ENCODE assay signal across 24 mouse cellular contexts in genomic region chr5:66058844-66059243, GRCm38 (mm10). TPM values are rescaled to one million over a fixed set of nuclear protein-coding genes. Genes with fewer than 3 reads are reported as not detected.
DNase-seq lines count a peak whose midpoint lies in the region; ATAC-seq and TF ChIP-seq lines count a peak whose summit lies in the region.
"Had no signal": no experiment of that assay in that cellular context is flagged by ENCODE, and none has a peak within 500 bp of the region (broad histone marks: within the 10 kb centered on the region; RNA-seq: fewer than 3 reads in every experiment).

No protein-coding gene starts in this region.

- no peak overlapping the region for H3K27ac ChIP-seq in lung, postnatal 0 days (ENCODE audit: low read length)
- H3K27ac ChIP-seq: embryonic facial prominence, embryonic 13.5 days; forebrain, embryonic 13.5 days; gastrocnemius, adult 2 months; hindbrain, embryonic 13.5 days; hindbrain, postnatal 0 days had no signal

- TF ChIP-seq CTCF in lung, postnatal 0 days (IDR thresholded peaks at IDR 0.05): no peak

- no peak; the same call in 1 of the 2 replicates for TF ChIP-seq EP300 in lung, postnatal 0 days (IDR thresholded peaks at IDR 0.05)

- H3K4me1 ChIP-seq in lung, postnatal 0 days (ENCODE audit: insufficient read depth, low read depth, low read length): no peaks in the 10 kb centered on the region
- H3K4me1 ChIP-seq: forebrain, embryonic 13.5 days had no signal

- no peaks in the 10 kb centered on the region for H3K36me3 ChIP-seq in lung, postnatal 0 days (ENCODE audit: insufficient read depth, low read length)
- H3K36me3 ChIP-seq in myocyte (ENCODE audit: control insufficient read depth, insufficient read depth): no peaks in the 10 kb centered on the region
- H3K36me3 ChIP-seq: embryonic facial prominence, embryonic 13.5 days; hindbrain, embryonic 13.5 days had no signal

- no peak overlapping the region for H3ac ChIP-seq in myocyte (ENCODE audit: control insufficient read depth, insufficient read length)

- no peaks in the 10 kb centered on the region for H3K79me2 ChIP-seq in myocyte (ENCODE audit: control insufficient read depth, insufficient read depth)

- peak; percentile 71 for ATAC-seq in lung, postnatal 0 days
- ATAC-seq: forebrain, embryonic 13.5 days; forebrain, postnatal 0 days; hindbrain, postnatal 0 days had no signal

- 73% methylated on average over 5 of the region's 5 CpGs for WGBS in lung, postnatal 0 days

- no peak overlapping the region for H3K4me2 ChIP-seq in lung, postnatal 0 days (replicated peaks; ENCODE audit: low read depth, low read length)
- peak overlapping the region; percentile 10 for H3K4me2 ChIP-seq in myocyte (ENCODE audit: low read depth)
- H3K4me2 ChIP-seq: embryonic facial prominence, embryonic 13.5 days; forebrain, embryonic 13.5 days; hindbrain, embryonic 13.5 days had no signal

- TF ChIP-seq POLR2A in myocyte (IDR thresholded peaks at IDR 0.05; ENCODE audit: insufficient read length, low read depth): no peak

- no peaks in the 10 kb centered on the region for H3K9me3 ChIP-seq in lung, postnatal 0 days (ENCODE audit: low read length)
- H3K9me3 ChIP-seq: embryonic facial prominence, embryonic 13.5 days; forebrain, embryonic 13.5 days; hindbrain, embryonic 13.5 days had no signal

- peak; percentile 39 for DNase-seq in adrenal gland, postnatal 14 days
- DNase-seq in adrenal gland, postnatal 10 days: no peak
- DNase-seq in lung, postnatal 0 days (ENCODE audit: low spot score): peak; percentile 63
- DNase-seq in lung, postnatal 10 days: no peak
- peak; percentile 77 for DNase-seq in NIH3T3 (ENCODE audit: low read depth)
- DNase-seq in testis, postnatal 14 days (ENCODE audit: low spot score): no peak
- no peak for DNase-seq in thymus, postnatal 4 days
- DNase-seq: adrenal gland, adult 8-10 months; B cell, adult 2 months; cerebellum, adult 18-20 months; cerebellum, adult 9-11 months; cerebellum, postnatal 36 days; forebrain, postnatal 0 days; gastrocnemius, adult 2 months; gastrocnemius, postnatal 25 days; heart, postnatal 10 days; kidney, adult 11 months had no signal

- H3K27me3 ChIP-seq in lung, postnatal 0 days (replicated peaks; ENCODE audit: insufficient read depth, low read length): no peaks in the 10 kb centered on the region
- no peaks in the 10 kb centered on the region for H3K27me3 ChIP-seq in myocyte (ENCODE audit: control insufficient read depth, insufficient read depth, insufficient read length)
- H3K27me3 ChIP-seq: embryonic facial prominence, embryonic 13.5 days; forebrain, embryonic 13.5 days; hindbrain, embryonic 13.5 days had no signal

- H3K4me3 ChIP-seq in lung, postnatal 0 days (ENCODE audit: low read depth, low read length): no peak overlapping the region
- no peak overlapping the region for H3K4me3 ChIP-seq in myocyte
- H3K4me3 ChIP-seq: embryonic facial prominence, embryonic 13.5 days; forebrain, embryonic 13.5 days; gastrocnemius, adult 2 months; hindbrain, embryonic 13.5 days had no signal

- H3K9ac ChIP-seq in lung, postnatal 0 days (replicated peaks; ENCODE audit: low read depth): no peak overlapping the region
- H3K9ac ChIP-seq: embryonic facial prominence, embryonic 13.5 days; forebrain, embryonic 13.5 days; forebrain, postnatal 0 days; hindbrain, embryonic 13.5 days had no signal

TF ChIP-seq in myocyte, 11 proteins besides CTCF, POLR2A, EP300 and RAD21:
- no peak for TF ChIP-seq E2F4 (IDR thresholded peaks at IDR 0.05; ENCODE audit: insufficient read depth)
- no peak for TF ChIP-seq MYOG (IDR thresholded peaks at IDR 0.05; ENCODE audit: control insufficient read depth in 1 of 3, insufficient read depth in 1 of 3, insufficient read length in 2 of 3, low read depth in 2 of 3)
- peak; percentile 61; the same call in 1 of the 2 replicates for TF ChIP-seq CEBPB (IDR thresholded peaks at IDR 0.05; ENCODE audit: insufficient read depth, poor library complexity, severe bottlenecking)
- no peak for TF ChIP-seq MAX (IDR thresholded peaks at IDR 0.05; ENCODE audit: low read depth)
- no peak for TF ChIP-seq USF1 (IDR thresholded peaks at IDR 0.05; ENCODE audit: low read depth)
- no peak for TF ChIP-seq MYOD1 (IDR thresholded peaks at IDR 0.05; ENCODE audit: control insufficient read depth in 1 of 3, insufficient read length in 2 of 3, low read depth in 2 of 3)
TF ChIP-seq in myocyte: peak in this region for 1.

RNA-seq across cellular contexts. Expression of gene 9130230L23Rik, which starts 54.8 kb away (rescaled TPM):
- total RNA-seq in adrenal gland, postnatal 14 days (2021): 0.53 and 0.74 TPM in 2 replicates
- not detected for total RNA-seq in adrenal gland, postnatal 10 days (2021)
- 1.7 TPM in 2 replicates for polyA plus RNA-seq in lung, postnatal 0 days (2015; fragmentation: Nextera tagmentation; extraction: Ambion mirVana)
- 0.08 TPM for polyA plus RNA-seq in myocyte (2012; fragmentation: generic; extraction: Trizol)
- total RNA-seq: forebrain, postnatal 0 days; gastrocnemius, postnatal 25 days; granulocyte monocyte progenitor cell, adult 5-6 weeks; heart, postnatal 10 days; hematopoietic stem cell, adult 5-6 weeks; hindbrain, postnatal 0 days had no signal
- polyA plus RNA-seq: embryonic facial prominence, embryonic 13.5 days; forebrain, embryonic 13.5 days; forebrain, postnatal 0 days; hindbrain, postnatal 0 days had no signal

Comparison
In these comparisons a context has a peak if more than half of its experiments do, and no peak if none do; other contexts are left out.
1. DNase-seq: peak in adrenal gland, postnatal 14 days (single experiment), lung, postnatal 0 days (single experiment) and NIH3T3 (single experiment); none in adrenal gland, postnatal 10 days (single experiment), lung, postnatal 10 days (single experiment), testis, postnatal 14 days (single experiment) and thymus, postnatal 4 days (single experiment).